Mouse (Mus musculus) CD4-positive, CD25-positive, alpha-beta regulatory T cell, adult 4 months (primary cell): ENCODE results near the gene Pcyt1a. TPM values are rescaled to one million over a fixed set of nuclear protein-coding genes. Genes with fewer than 3 reads are reported as not detected.

Source experiments
- ATAC-seq: one replicate; pipeline ENCODE4 v1.8.0; 2017
- polyA plus RNA-seq, 2 experiments: library from polyadenylated mRNA; unstranded; fragments of 100-300 nt; shearing (Covaris generic); gene quantifications; one replicate each; pipeline ENCODE4 v1.2.1; 2017

The Pcyt1a gene
- polyA plus RNA-seq, 2 experiments from 2014 or later = 10.7 to 17.3 TPM

DNA sequence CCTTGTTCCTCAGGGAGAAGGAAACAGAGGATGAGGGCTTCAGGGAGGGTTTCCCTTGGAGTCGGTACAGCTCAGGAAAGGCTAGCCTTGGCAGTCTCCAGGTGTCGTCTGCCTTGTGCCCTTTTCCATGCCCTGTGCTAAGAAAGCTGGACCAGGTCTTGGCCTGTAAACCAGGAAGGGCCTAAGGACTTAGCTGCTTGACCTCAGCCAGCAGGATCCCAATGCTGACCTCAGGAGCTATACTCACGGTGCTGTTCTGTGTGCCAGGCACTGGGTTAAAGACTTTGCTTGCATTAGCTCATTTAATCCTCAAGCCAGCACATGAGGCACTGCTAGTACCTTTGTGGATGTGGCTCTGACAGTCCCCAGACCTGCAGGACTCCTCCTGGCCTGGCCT lies 80.6 kb downstream of the Pcyt1a start:
- no peak for ATAC-seq

DNA sequence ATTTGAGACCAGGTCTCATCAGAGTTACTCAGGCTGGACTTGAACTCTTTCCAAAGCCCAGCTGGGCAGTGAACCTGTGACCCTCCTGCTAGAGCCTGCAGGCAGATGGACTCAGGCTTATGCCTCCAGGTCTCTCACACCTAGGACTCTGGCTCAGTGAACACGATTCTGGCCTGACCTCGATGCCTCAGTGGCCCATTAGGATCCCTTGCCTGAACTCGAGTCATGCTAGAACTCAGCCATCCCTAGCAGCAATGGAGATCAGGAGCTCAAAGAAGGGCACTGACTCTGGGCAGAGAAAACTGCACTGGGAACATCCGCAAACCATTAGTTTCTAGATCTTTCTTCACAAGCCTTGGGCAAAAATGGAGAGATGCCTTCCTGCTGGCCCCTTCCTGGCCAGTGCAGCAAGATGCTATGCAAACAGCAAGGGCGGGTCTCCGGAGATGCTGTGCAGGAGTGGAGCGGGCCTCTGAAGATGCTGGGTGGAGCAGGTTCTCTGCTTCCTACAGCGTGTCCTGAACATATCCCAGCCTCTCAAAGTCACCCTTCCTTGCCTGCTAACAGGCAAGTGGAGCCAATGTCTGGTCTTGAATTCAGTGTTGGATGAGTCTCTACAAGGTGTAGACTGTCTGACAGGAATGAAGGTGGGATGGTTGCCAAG lies 81.2 kb downstream of the Pcyt1a start:
- ATAC-seq = no peak

DNA sequence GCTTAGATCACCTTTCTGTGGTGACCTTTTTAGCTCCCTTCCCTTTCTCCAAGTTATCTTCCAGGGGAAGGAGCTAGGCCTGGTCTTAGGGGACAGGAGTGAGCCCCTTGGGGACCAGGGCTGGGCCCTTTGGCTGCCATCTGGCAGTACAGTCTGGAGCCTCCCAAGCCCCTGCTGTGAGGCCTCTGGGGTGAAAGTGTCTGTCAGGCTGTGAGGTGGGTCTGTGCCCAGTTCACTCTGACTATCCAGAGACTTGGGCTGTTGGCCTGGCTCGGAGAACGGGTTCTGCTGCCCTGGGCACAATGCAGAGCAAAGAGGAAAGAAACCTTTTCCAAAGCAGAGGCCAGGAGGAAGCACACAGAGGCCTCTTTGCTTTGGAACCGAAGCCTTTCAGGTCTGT lies 82.2 kb downstream of the Pcyt1a start:
- ATAC-seq = no peak

DNA sequence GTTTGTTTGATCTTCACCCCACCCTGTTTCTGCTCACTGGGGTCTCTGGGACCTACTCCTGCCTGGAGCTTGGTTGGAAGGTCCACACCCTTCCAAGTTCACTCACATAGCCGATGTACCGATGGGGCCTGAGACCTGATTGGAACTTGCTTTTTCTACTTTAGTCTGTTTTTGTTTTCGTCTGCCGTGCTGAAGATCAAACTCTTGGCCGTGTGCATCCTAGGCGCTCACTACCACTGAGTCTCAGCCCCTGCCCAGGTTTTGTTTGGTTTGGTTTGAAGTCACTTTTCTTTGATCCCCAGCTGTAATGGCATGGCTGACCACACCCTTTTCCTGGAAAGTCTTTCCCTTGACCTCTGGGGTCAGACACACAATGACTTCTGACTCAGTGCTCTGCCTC lies 82.7 kb downstream of the Pcyt1a start:
- ATAC-seq = no peak

DNA sequence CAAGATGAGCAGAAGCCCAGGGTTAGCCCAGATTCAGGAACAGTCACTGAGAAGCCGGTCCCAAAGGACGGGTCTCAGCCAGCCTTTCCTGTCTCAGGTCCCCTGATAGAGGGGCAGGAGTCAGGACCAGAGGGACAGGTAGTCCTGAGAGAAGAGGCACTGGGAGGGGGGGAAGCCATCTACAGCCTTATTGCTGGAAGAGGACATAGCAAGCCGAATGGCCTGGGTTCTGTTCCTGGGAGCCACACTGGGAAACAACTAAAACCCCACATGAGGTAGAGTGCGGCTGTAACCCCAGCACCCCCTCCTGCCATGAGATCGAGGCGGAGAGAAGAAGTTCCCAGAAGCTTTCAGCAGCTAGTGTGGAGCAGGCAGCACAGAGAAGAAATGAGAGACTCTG lies 83.2 kb downstream of the Pcyt1a start:
- ATAC-seq = no peak

DNA sequence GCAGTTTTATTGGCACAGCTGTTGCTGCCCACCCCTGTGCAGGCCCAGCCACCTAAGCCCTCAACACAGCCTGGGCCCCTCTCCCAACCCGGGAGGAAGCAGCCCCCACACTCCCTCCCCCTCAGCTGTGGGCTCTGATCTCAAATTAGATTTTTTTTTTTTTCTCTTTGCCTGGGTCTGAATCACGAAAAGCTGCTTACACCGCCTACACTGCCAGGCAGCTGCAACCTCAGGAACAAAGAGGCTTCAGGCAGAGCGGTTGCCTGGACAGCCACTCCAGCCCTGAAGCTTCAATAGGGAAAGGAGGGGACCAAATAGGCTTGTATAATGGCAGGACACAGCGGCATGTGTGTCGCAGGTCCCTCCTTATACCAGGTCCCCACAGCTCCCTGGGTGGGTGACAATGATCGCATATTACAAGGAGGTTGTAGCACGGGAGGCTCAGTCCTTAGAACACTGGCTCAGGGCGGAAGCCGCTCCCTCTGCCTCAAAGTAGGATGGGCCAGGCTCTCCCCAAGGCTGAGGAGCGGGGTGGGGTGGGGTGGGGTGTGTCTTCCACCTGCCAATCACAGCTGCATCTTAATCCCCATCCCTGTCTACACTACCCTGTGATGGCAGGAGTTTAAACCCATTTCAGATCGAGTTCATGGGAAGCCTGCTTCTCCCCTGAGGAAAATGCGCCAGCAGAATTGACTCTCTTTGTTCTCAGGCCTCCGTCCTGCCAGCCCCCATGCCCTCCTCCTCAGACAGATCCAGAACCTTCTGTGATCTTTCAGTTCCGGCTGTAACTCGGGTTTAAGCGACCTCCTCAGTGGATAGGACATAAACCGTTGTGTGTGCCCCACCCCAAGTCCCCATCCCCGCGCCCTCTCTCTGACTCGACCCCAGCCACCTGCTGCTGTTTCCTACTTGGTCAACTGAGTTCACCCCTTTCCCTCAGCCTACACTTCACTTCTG lies 85.6 kb downstream of the Pcyt1a start:
- ATAC-seq = peak; percentile 70

DNA sequence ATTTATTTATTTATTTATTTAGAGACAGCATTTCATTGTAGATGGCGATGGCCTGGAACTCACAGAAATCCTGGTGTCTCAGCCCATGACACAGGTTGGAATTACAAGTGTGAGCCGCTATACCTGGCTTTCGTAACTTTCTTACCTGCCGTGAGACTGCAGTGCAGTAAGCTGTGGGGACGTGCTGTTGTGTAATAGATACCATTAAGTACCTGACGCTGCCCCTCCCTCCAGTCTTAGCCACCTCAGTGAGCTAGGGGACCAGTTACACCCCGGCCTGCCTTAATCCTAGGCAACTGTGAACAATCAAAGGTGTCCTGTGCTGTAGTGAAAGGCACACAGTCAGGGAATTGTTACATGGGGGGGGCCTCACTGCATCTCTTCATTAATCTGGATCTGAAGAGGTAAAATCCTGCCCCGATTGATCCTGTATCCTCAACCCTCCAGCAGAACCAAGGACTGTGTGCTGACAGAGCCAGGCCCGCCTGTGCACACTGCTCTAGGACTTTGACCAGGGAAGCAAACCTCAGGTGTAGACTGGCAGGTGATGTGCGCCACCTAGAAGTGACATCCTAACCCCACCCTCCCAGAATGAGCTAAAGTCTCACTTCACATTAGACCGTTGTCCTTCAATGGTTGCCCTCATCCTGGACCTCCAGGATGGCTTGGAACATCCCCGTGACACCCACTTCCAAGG lies 87.2 kb downstream of the Pcyt1a start:
- no peak for ATAC-seq

DNA sequence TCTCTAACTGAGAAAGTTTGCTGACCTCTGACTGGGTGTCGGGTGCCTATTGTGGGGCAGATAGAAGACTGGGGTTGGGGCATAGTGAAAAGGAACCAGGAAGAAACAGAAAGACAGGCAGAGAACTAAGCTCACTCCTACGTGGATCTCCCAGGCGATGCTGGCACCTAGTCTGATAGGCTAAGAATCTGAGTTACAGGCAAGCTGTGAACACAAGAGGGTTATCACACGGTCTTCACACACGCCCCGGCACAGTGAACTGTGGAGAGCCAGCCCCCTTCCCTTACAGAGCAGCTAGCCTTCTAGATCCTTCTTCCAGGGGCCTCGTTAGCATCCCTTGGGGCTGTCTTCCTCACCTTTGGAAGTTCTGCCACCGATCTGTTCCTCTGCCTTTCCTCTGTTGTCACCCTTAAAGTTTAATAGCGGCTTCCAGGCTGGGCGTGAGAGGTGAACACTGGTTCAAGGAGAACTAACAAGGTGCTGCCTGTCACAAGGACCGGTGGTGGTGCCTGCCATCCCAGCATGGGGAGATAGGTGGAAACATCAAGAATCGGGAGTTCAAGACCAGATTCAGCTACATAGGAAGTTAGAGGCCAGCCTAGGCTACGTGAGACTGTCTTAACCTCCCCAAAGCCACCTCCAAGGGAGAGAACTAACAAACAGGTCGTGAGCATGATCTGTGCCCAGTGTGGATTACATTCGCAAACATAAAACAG lies 89.1 kb downstream of the Pcyt1a start:
- ATAC-seq = peak; percentile 17

DNA sequence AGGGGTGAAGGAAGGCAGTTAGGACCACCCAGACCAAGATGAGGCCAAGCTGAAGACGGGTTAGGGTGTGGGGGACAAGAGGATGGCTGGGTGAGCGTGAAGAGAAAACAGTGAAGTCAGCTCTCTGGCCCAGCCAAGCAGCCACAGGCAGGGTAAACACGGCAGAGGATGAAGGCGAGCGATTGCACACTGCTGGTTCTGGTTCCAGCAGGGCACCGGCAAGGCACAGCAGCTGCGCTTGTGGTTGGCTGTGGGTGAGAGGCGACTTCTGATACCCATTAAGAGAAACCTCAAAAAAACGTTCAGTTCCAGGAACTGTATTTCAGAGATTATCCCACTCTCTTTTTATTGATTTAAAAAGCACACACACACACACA lies 89.6 kb downstream of the Pcyt1a start:
- ATAC-seq = peak; percentile 66

DNA sequence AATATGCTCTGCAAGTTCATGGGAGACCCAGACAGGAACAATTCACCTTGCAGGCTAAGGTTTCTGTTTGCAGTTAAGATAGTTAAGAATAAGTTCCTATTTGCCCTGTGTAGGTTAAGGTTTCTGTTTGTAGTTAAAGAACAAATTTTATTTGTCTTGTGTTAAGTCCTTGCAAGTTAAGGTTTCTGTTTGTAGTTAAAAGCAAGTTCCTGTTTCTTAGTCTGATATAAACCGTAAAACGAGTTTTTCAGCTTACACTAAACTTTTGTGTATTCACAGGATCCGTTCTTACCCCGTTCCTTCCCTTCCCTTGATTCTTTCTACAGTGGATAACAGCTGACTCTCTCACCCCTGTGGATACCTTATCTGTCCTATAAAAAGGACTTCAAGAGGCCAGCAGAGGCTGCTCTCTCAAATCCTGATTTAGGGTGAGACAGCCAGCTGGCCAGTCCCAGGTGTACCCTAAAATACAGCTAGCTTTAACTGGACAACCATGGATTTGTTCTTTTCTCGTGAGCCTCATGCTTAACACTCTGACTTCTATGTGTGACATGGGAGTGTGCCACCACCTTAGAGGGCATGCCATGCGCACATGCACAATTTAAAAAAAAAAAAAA lies 92.0 kb downstream of the Pcyt1a start:
- no peak for ATAC-seq

DNA sequence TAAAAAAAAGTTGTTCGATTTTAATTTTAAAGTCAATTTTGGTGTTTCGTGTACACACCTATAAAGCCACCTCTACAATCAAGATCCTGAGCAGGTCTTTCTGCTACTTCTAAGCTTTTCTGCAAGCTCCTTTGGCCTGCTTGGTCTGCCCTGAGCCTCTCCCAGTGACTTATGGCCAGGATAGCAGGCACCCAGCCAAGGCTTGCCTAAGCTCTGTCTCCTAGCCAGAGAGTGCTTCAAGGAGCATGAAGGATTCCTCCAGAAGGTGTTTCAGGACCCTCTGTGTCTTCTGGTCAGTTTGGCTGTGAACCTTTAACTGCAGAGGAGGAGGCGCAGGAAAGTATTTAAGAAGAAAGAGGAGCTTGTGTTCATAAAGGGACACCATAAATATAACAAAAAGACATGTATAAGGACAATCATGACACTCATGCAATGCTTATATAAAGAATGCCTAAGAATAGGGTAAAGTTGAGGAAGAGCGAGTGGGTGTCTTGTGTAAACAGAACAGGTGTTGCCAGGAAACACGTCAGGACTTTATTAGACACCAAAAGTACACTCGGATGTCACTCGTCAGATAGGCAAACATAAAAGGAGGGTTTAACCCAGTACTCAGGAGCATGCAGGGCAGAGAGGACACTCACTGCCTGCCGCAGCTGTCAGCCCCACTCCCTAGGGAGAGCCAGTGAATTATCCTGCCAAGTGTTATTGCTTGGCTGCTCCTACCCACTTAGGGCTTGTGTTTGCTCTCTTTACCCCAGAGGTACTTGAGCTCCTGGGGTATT lies 92.9 kb downstream of the Pcyt1a start:
- ATAC-seq = no peak

DNA sequence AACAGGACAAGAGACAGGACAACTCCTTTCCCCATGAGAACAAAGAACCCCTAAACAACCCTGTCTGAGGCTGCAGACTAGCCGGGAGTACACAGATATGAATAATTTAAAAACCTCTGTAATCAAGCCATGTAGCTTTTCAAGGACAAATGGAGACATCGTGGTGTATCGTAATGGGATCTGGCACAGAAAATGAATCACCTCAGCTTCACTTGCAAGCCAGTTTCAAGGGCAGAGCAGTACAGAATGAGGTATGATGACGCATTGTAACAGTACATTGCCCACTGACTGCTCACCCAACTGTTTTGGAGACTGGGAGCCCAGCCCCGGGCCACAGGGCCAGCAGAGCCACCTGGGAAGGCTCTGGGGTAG lies 93.5 kb downstream of the Pcyt1a start:
- no peak for ATAC-seq

Other genes with a start within 250 kb of the Pcyt1a start
- 1 to 10 TPM; 5.3 to 5.5 TPM for gene Fbxo45, start 183.8 kb upstream of the Pcyt1a start, polyA plus RNA-seq
- gene Wdr53, start 183.7 kb upstream of the Pcyt1a start, polyA plus RNA-seq = 10 to 100 TPM; 21.4 to 22.3 TPM
- gene Smco1, start 159.5 kb upstream of the Pcyt1a start, polyA plus RNA-seq = not detected
- 1 to 10 TPM; 7.7 to 8.1 TPM for gene Rnf168, start 153.5 kb upstream of the Pcyt1a start, polyA plus RNA-seq
- gene Ubxn7, start 98.7 kb upstream of the Pcyt1a start, polyA plus RNA-seq = 10 to 100 TPM; 15.4 to 22.3 TPM
- gene Tm4sf19, start 30.4 kb upstream of the Pcyt1a start, polyA plus RNA-seq = not detected
- gene Tctex1d2, start 11.2 kb upstream of the Pcyt1a start, polyA plus RNA-seq = 1 to 10 TPM; 4.3 to 7.4 TPM
- not detected for gene Slc51a, start 57.0 kb downstream of the Pcyt1a start, polyA plus RNA-seq
- gene Zdhhc19, start 65.3 kb downstream of the Pcyt1a start, polyA plus RNA-seq = not detected
- 10 to 100 TPM; 18.1 to 19.5 TPM for gene Tfrc, start 178.0 kb downstream of the Pcyt1a start, polyA plus RNA-seq
- gene Tnk2, start 213.0 kb downstream of the Pcyt1a start, polyA plus RNA-seq = 1 to 10 TPM; 4.8 to 8.9 TPM